Mouse (Mus musculus): ENCODE data around the gene Amtn.
"Not testable (repeated sequence)": the region's sequence is repeated elsewhere in the genome, so short reads cannot be mapped to it uniquely, and the experiment has no call there.

Amtn gene

GRCm38 (mm10) chr5:88375808-88376207, at the start of gene Amtn:
Gene Amtn (plus strand): TSS chr5:88376108.
- DNase-seq (ENCODE audit: inconsistent ontology term), result no peak

GRCm38 (mm10) chr5:88348533-88348932, 27.4 kb upstream of the Amtn start:
- DNase-seq (ENCODE audit: inconsistent ontology term), result not testable (repeated sequence)

GRCm38 (mm10) chr5:88364768-88365167, 11.1 kb upstream of the Amtn start:
- peak; percentile 10 for DNase-seq (ENCODE audit: inconsistent ontology term)

- DNase-seq (ENCODE audit: inconsistent ontology term), result peak; percentile 6
These were observed 9.0 kb upstream of the Amtn start for GRCm38 (mm10) chr5:88366886-88367285.

GRCm38 (mm10) chr5:88370578-88371232, 5.2 kb upstream of the Amtn start:
- no peak for DNase-seq (ENCODE audit: inconsistent ontology term)

- DNase-seq (ENCODE audit: inconsistent ontology term), result no peak
These were observed 3.3 kb upstream of the Amtn start for GRCm38 (mm10) chr5:88372563-88372962.

- not testable (repeated sequence) for DNase-seq (ENCODE audit: inconsistent ontology term)
These were observed 16.1 kb downstream of the Amtn start for GRCm38 (mm10) chr5:88391960-88392359.

- no peak for DNase-seq (ENCODE audit: inconsistent ontology term)
These were observed 22.7 kb downstream of the Amtn start for GRCm38 (mm10) chr5:88398581-88398980.

- DNase-seq (ENCODE audit: inconsistent ontology term), result peak; percentile 56
These were observed 23.9 kb downstream of the Amtn start for GRCm38 (mm10) chr5:88399849-88400248.

GRCm38 (mm10) chr5:88401464-88401863, 25.6 kb downstream of the Amtn start:
- no peak for DNase-seq (ENCODE audit: inconsistent ontology term)

GRCm38 (mm10) chr5:88420319-88421065, 44.6 kb downstream of the Amtn start:
- DNase-seq (ENCODE audit: inconsistent ontology term), result no peak

- not testable (repeated sequence) for DNase-seq (ENCODE audit: inconsistent ontology term)
These were observed 49.0 kb downstream of the Amtn start for GRCm38 (mm10) chr5:88424892-88425291.

GRCm38 (mm10) chr5:88426753-88427152, 50.8 kb downstream of the Amtn start:
- DNase-seq (ENCODE audit: inconsistent ontology term), result no peak
